22 mouse cellular contexts compared by ENCODE assay signal in the genomic region with DNA sequence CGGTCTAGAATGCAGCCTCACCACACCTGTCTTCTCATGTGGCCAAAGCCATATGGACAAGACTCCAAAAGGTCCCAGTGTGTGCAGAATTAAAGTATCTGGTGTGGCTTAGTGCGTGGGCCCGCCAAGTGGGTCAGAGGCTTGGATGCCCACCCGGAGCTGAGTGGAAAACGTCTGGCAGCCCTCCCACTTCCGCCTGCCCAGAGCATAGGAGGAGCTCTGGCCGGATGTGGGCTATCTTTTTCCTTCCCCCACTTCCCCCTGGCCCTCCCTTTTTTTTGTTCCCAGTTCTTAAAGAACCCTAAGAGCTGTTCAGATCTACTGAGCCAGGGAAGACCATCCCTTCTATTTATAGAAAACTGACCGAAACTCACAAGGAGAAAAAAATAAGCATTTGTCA.
A peak's percentile ranks its signal among the peaks of the same experiment; 100 is the strongest.
DNase-seq lines count a peak whose midpoint lies in the region; ATAC-seq and TF ChIP-seq lines count a peak whose summit lies in the region.
"Had no signal": no experiment of that assay in that cellular context is flagged by ENCODE, and none has a peak within 500 bp of the region (broad histone marks: within the 10 kb centered on the region; RNA-seq: fewer than 3 reads in every experiment).

No protein-coding gene starts in this region.

- no peaks in the 10 kb centered on the region for H3K9me3 ChIP-seq in liver, embryonic 13.5 days (replicated peaks)
- H3K9me3 ChIP-seq in limb, embryonic 10.5 days (replicated peaks) = no peaks in the 10 kb centered on the region
- H3K9me3 ChIP-seq: embryonic facial prominence, embryonic 15.5 days; forebrain, embryonic 10.5 days; kidney, embryonic 15.5 days; limb, embryonic 15.5 days; lung, embryonic 15.5 days; midbrain, embryonic 13.5 days; neural tube, embryonic 13.5 days had no signal

- no peak overlapping the region for H3K27ac ChIP-seq in testis, adult 2 months (ENCODE audit: control insufficient read depth, insufficient read depth, low read depth, low read length)
- no peak overlapping the region for H3K27ac ChIP-seq in liver, embryonic 13.5 days
- H3K27ac ChIP-seq in limb, embryonic 10.5 days = no peak overlapping the region
- H3K27ac ChIP-seq: forebrain, embryonic 10.5 days; hindbrain, embryonic 14.5 days; kidney, embryonic 15.5 days; lung, embryonic 15.5 days; midbrain, embryonic 13.5 days; neural tube, embryonic 13.5 days had no signal

- no peaks in the 10 kb centered on the region for H3K36me3 ChIP-seq in testis, adult 2 months (ENCODE audit: control insufficient read depth, insufficient read depth, low read length)
- no peaks in the 10 kb centered on the region for H3K36me3 ChIP-seq in liver, embryonic 13.5 days
- no peaks in the 10 kb centered on the region for H3K36me3 ChIP-seq in limb, embryonic 10.5 days
- H3K36me3 ChIP-seq: embryonic facial prominence, embryonic 15.5 days; forebrain, embryonic 10.5 days; kidney, embryonic 15.5 days; limb, embryonic 15.5 days; lung, embryonic 15.5 days; midbrain, embryonic 13.5 days; neural tube, embryonic 13.5 days had no signal

- H3K27me3 ChIP-seq in testis, adult 2 months (ENCODE audit: control insufficient read depth, insufficient read depth, low read length) = no peaks in the 10 kb centered on the region
- H3K27me3 ChIP-seq in liver, embryonic 13.5 days = no peaks in the 10 kb centered on the region
- H3K27me3 ChIP-seq in limb, embryonic 10.5 days (ENCODE audit: low read depth, poor library complexity, severe bottlenecking) = no peaks in the 10 kb centered on the region
- H3K27me3 ChIP-seq: embryonic facial prominence, embryonic 15.5 days; kidney, embryonic 15.5 days; limb, embryonic 15.5 days; lung, embryonic 15.5 days; midbrain, embryonic 13.5 days; neural tube, embryonic 13.5 days; Patski had no signal

- no peaks in the 10 kb centered on the region; the same call in 1 of the 2 replicates for H3K4me1 ChIP-seq in testis, adult 2 months (ENCODE audit: control insufficient read depth, insufficient read depth, low read length)
- H3K4me1 ChIP-seq in liver, embryonic 13.5 days (replicated peaks) = peaks cover 9% of the 10 kb centered on the region; the same call in 1 of the 2 replicates
- H3K4me1 ChIP-seq in limb, embryonic 10.5 days = no peaks in the 10 kb centered on the region
- H3K4me1 ChIP-seq: forebrain, embryonic 10.5 days; midbrain, embryonic 13.5 days; neural tube, embryonic 13.5 days had no signal

- H3K9ac ChIP-seq in liver, embryonic 13.5 days = no peak overlapping the region
- H3K9ac ChIP-seq: embryonic facial prominence, embryonic 15.5 days; hindbrain, embryonic 14.5 days; kidney, embryonic 15.5 days; limb, embryonic 15.5 days; lung, embryonic 15.5 days; midbrain, embryonic 13.5 days; neural tube, embryonic 13.5 days had no signal

- 28% methylated on average over 8 of the region's 8 CpGs for WGBS in liver, embryonic 13.5 days (ENCODE audit: insufficient replicate concordance)
- 80% methylated on average over 8 of the region's 8 CpGs for WGBS in limb, embryonic 10.5 days

- peak overlapping the region; percentile 57 for H3K4me3 ChIP-seq in testis, adult 2 months (ENCODE audit: control insufficient read depth, low read depth, low read length)
- H3K4me3 ChIP-seq in liver, embryonic 13.5 days (replicated peaks) = no peak overlapping the region
- H3K4me3 ChIP-seq in limb, embryonic 10.5 days = no peak overlapping the region
- H3K4me3 ChIP-seq: embryonic facial prominence, embryonic 15.5 days; forebrain, embryonic 10.5 days; kidney, embryonic 15.5 days; limb, embryonic 15.5 days; lung, embryonic 15.5 days; midbrain, embryonic 13.5 days; neural tube, embryonic 13.5 days had no signal

- TF ChIP-seq POLR2A in testis, adult 2 months (IDR thresholded peaks at IDR 0.05; ENCODE audit: control insufficient read depth, low read depth, low read length) = no peak

- peak; percentile 21 for DNase-seq in heart, postnatal 4 days
- no peak for DNase-seq in heart, adult 18-20 months
- no peak for DNase-seq in testis, postnatal 10 days (ENCODE audit: low spot score)
- DNase-seq in liver, embryonic 13.5 days = no peak
- peak; percentile 18 for DNase-seq in thymus, postnatal 25 days
- no peak for DNase-seq in frontal cortex, postnatal 10 days (ENCODE audit: low spot score in 2 of 2)
- no peak for DNase-seq in limb, embryonic 10.5 days (ENCODE audit: low spot score)
- DNase-seq: adrenal gland, adult 8-10 months; cerebellum, adult 9-11 months; gastrocnemius, postnatal 14 days; heart, postnatal 14 days had no signal

- H3K4me2 ChIP-seq in liver, embryonic 13.5 days = 0 out of 2 replicates have a peak overlapping the region, but pooled peaks have one; percentile 12
- H3K4me2 ChIP-seq: embryonic facial prominence, embryonic 15.5 days; hindbrain, embryonic 14.5 days; kidney, embryonic 15.5 days; limb, embryonic 15.5 days; lung, embryonic 15.5 days; midbrain, embryonic 13.5 days; neural tube, embryonic 13.5 days had no signal

- no peak for ATAC-seq in liver, embryonic 13.5 days (ENCODE audit: low read depth)
- ATAC-seq: intestine, embryonic 16.5 days; midbrain, embryonic 13.5 days; Patski had no signal

- no peak for TF ChIP-seq CTCF in testis, adult 2 months (IDR thresholded peaks at IDR 0.05; ENCODE audit: control insufficient read depth, insufficient read depth, insufficient replicate concordance, low read depth, low read length)

Comparison
In these comparisons a context has a peak if more than half of its experiments do, and no peak if none do; other contexts are left out.
1. DNase-seq: peak in heart, postnatal 4 days (single experiment) and thymus, postnatal 25 days (single experiment); none in heart, adult 18-20 months (0 of 2), testis, postnatal 10 days (single experiment), liver, embryonic 13.5 days (single experiment), frontal cortex, postnatal 10 days (0 of 2) and limb, embryonic 10.5 days (single experiment).